Mouse (Mus musculus): ENCODE measurements around the gene Mtrr. TPM values are rescaled to one million over a fixed set of nuclear protein-coding genes. Genes with fewer than 3 reads are reported as not detected.

Mtrr gene
- polyA plus RNA-seq, 1 experiment from 2014 or later, result 13.3 TPM

Other genes with a start within 250 kb of the Mtrr start
- 21.3 and 24.6 TPM in 2 replicates for gene Fastkd3, start 85 bp upstream of the Mtrr start, polyA plus RNA-seq (2015; fragmentation: Nextera tagmentation; extraction: Ambion mirVana)
- gene 1700001L19Rik, start 15.3 kb upstream of the Mtrr start, polyA plus RNA-seq (2015; fragmentation: Nextera tagmentation; extraction: Ambion mirVana), result 12.6 and 21.8 TPM in 2 replicates

Measured in midbrain, embryonic 16.5 days (tissue).